Mouse (Mus musculus) intestine, embryonic 16.5 days (tissue): ENCODE measurements at regions not wholly inside any gene's neighbourhood (a gene's known extent, or its start where the extent isn't known, plus 50 kb on each side); places are given as distances from the start of the nearest gene placed in this dataset.

ENCODE experiments used
- ATAC-seq: fragments of 200-750 bp; cut with Nextera tagmentation; 2 replicates; pipeline ENCODE4 v1.8.0; 2017; ENCODE audit warnings: moderate TSS enrichment, moderate library complexity
- H3K27ac ChIP-seq: fragments of 300-500 bp; sonication (generic); 2 replicates; pipeline ENCODE4 v1.5.1; 2014; ENCODE audit warnings: mild to moderate bottlenecking, low read length
- H3K27me3 ChIP-seq: fragments of 300-500 bp; sonication (generic); replicated peaks from 2 replicates; pipeline ENCODE4 v1.6.1; 2014; ENCODE audit warnings: low read length, control low read depth, mixed read lengths; ENCODE audit not compliant: control insufficient read depth, insufficient read depth
- H3K36me3 ChIP-seq: fragments of 300-500 bp; sonication (generic); 2 replicates; pipeline ENCODE4 v1.6.1; 2014; ENCODE audit warnings: low read length, control low read depth; ENCODE audit not compliant: control insufficient read depth, insufficient read depth
- H3K4me1 ChIP-seq: fragments of 300-500 bp; sonication (generic); 2 replicates; pipeline ENCODE4 v1.6.1; 2014; ENCODE audit warnings: low read length, control low read depth, mixed read lengths; ENCODE audit not compliant: control insufficient read depth, insufficient read depth
- H3K4me2 ChIP-seq: fragments of 300-500 bp; sonication (generic); 2 replicates; pipeline ENCODE4 v1.6.1; 2014; ENCODE audit warnings: low read depth, low read length, control low read depth
- H3K4me3 ChIP-seq: fragments of 300-500 bp; sonication (generic); 2 replicates; pipeline ENCODE4 v1.5.1; 2014; ENCODE audit warnings: mild to moderate bottlenecking, low read length
- H3K9ac ChIP-seq: fragments of 300-500 bp; sonication (generic); 2 replicates; pipeline ENCODE4 v1.6.1; 2014; ENCODE audit warnings: low read depth, low read length
- H3K9me3 ChIP-seq: fragments of 300-500 bp; sonication (generic); 2 replicates; pipeline ENCODE4 v1.6.1; 2016; ENCODE audit warnings: low read length, control low read depth; ENCODE audit not compliant: control insufficient read depth
- WGBS: fragments of 180-500 bp; shearing (Covaris S2); extraction: QIAGEN DNeasy Blood & Tissue Kit; methylation state at CpG from one replicate; pipeline ENCODE4 v1.1.7; 2014; 5-methylcytosine and 5-hydroxymethylcytosine counted together

DNA sequence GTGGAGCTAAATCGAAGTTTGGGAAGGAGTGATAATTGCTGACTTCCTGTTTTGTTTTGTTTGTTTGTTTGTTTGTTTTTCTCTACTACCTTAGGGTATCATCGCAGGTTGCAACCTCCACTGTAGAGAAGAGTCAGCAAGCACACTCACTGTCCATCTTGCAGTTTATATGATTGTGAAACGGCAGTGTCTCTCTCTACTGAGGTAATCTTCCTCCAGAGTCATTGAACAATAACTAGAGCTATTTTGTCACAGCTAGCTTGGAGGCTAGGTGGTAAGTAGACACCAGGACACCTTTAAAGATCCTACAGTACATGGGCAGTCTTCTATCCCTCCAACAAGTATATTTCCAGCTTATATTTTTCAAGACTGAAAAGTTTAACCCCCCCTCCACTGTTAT lies 82.0 kb upstream of the Dazl start:
- H3K36me3 ChIP-seq: no peaks in the 10 kb centered on the region
- 83% methylated on average over 3 of the region's 3 CpGs for WGBS
- H3K9ac ChIP-seq: no peak overlapping the region
- H3K4me1 ChIP-seq: no peaks in the 10 kb centered on the region
- H3K9me3 ChIP-seq: no peaks in the 10 kb centered on the region
- no peak overlapping the region for H3K27ac ChIP-seq
- no peak for ATAC-seq
- H3K4me3 ChIP-seq: no peak overlapping the region
- H3K4me2 ChIP-seq: no peak overlapping the region
- no peaks in the 10 kb centered on the region for H3K27me3 ChIP-seq

DNA sequence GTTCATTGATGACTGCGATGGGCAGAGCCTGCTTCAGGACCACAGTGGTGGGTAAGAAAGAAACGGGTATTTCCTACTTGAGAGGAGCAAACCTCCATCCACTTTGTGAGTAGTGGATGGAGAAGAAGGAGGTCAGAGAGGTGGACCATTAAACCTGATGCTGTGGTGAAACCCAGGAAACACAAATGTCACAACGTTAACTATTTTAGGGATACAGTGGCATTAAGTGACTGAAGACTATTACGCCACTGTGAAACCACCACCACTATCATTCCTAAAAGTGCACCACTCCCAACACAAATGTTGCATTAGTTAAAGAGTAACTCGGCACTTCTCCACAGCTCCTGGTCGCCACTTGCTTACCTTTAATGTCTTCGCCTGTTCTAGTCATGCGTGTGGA lies 83.3 kb upstream of the Dazl start:
- Histone ChIP-seq H3K4me2 (no peak overlapping the region), H3K27me3 (no peaks in the 10 kb centered on the region), H3K27ac (no peak overlapping the region), H3K9ac (no peak overlapping the region), H3K4me1 (no peaks in the 10 kb centered on the region), H3K9me3 (no peaks in the 10 kb centered on the region), H3K4me3 (no peak overlapping the region), H3K36me3 (no peaks in the 10 kb centered on the region)
- WGBS: 74% methylated on average over 8 of the region's 8 CpGs
- no peak for ATAC-seq

DNA sequence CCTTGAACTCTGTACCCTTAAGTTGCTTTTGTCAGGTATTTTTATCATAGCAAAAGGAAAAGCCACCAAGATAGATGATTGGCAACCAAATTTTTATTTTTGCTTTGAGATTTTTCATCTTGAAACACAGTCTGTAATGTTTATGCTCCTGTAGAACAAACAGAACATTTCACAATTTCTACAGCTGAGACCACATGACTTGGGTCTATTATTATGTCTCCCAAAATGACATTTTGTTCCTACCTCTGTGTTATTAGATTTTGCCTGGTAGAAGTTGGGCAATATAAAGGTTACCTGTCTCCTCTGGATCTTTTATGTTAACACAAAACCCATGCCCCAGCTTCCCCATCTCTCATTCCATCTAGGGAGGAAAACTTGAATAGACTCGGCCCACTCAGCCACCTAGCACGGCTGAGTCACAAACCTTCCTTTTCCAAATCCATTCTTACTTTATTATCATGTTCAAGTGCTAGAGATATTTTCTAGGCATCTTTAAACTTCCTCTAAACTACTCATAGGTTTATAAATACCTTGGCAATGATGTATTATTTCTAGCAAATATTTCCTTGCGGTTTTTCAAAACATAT lies 84.8 kb upstream of the Dazl start:
- Histone ChIP-seq H3K4me1 (no peaks in the 10 kb centered on the region), H3K9me3 (no peaks in the 10 kb centered on the region), H3K4me3 (no peak overlapping the region), H3K9ac (no peak overlapping the region), H3K4me2 (no peak overlapping the region), H3K27ac (no peak overlapping the region), H3K27me3 (no peaks in the 10 kb centered on the region), H3K36me3 (no peaks in the 10 kb centered on the region)
- WGBS: 86% methylated on average over 3 of the region's 3 CpGs
- no peak for ATAC-seq

- 54% methylated on average over 12 of the region's 12 CpGs for WGBS
- H3K9me3 ChIP-seq: no peaks in the 10 kb centered on the region
- no peaks in the 10 kb centered on the region for H3K36me3 ChIP-seq
- H3K9ac ChIP-seq: no peak overlapping the region
- ATAC-seq: peak; percentile 60; the same call in 1 of the 2 replicates
- H3K4me1 ChIP-seq: no peaks in the 10 kb centered on the region; the same call in 1 of the 2 replicates
- no peak overlapping the region for H3K4me2 ChIP-seq
- peak overlapping the region; percentile 31 for H3K27ac ChIP-seq
- H3K27me3 ChIP-seq: no peaks in the 10 kb centered on the region
- H3K4me3 ChIP-seq: no peak overlapping the region
Observed at GRCm38 (mm10) chr17:50388715-50389710, 95.6 kb upstream of the Dazl start.

DNA sequence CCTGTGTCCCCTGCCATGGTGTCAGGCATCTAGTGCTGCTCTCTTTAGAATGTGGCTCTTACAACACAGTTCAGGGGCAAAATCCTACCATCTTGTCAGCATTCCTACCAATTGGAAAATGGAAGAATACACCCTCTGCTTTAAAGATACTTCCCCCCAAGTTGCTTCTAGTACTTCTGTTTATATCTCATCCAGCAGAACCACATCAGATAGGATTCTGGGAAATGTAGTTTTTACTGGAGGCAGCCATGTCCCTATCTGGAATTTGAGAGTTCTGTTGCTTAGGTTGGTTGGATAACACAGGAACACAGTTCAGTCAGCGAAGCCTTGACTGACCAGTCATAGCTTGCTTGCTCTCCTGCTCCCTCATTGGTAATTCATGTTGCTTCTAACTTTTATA lies 96.7 kb upstream of the Dazl start:
- WGBS: 87% methylated on average over 1 of the region's 1 CpGs
- ATAC-seq: no peak
- Histone ChIP-seq H3K27ac (no peak overlapping the region), H3K4me3 (no peak overlapping the region), H3K36me3 (no peaks in the 10 kb centered on the region), H3K9me3 (no peaks in the 10 kb centered on the region), H3K27me3 (no peaks in the 10 kb centered on the region), H3K4me1 (no peaks in the 10 kb centered on the region; the same call in 1 of the 2 replicates), H3K9ac (no peak overlapping the region), H3K4me2 (no peak overlapping the region)

DNA sequence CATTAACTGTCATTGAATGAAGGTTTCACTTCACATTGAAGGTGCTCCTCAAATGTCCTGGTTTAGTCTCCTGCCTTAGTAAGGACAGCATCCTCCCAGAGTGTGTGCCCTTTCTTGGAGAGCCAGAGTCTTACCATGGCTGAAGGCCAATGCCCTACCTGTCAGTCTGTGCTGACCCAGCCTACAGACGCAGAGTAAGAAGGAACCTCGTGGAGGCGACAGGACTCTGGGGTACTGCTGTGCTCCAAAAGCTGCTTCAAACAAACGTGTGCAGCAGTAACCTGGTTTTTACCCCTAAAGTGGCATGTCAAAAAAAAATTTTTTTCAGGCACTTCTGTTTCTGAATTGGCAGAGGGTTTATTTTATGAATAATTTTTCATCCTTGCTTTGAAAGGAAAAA lies 97.8 kb upstream of the Dazl start:
- no peak for ATAC-seq
- WGBS: 80% methylated on average over 4 of the region's 4 CpGs
- H3K9ac ChIP-seq: no peak overlapping the region
- H3K4me3 ChIP-seq: no peak overlapping the region
- H3K4me1 ChIP-seq: no peaks in the 10 kb centered on the region; the same call in 1 of the 2 replicates
- H3K27me3 ChIP-seq: no peaks in the 10 kb centered on the region
- H3K9me3 ChIP-seq: no peaks in the 10 kb centered on the region
- H3K4me2 ChIP-seq: no peak overlapping the region
- no peaks in the 10 kb centered on the region for H3K36me3 ChIP-seq
- H3K27ac ChIP-seq: no peak overlapping the region

- no peak overlapping the region for H3K9ac ChIP-seq
- H3K4me1 ChIP-seq: no peaks in the 10 kb centered on the region; the same call in 1 of the 2 replicates
- no peak overlapping the region for H3K27ac ChIP-seq
- WGBS: 93% methylated on average over 11 of the region's 11 CpGs
- no peaks in the 10 kb centered on the region for H3K27me3 ChIP-seq
- no peaks in the 10 kb centered on the region for H3K36me3 ChIP-seq
- H3K9me3 ChIP-seq: no peaks in the 10 kb centered on the region
- H3K4me3 ChIP-seq: no peak overlapping the region
- ATAC-seq: no peak
- no peak overlapping the region for H3K4me2 ChIP-seq
Observed at GRCm38 (mm10) chr17:50391996-50392395, 98.6 kb upstream of the Dazl start.

- Histone ChIP-seq H3K4me3 (no peak overlapping the region), H3K27me3 (no peaks in the 10 kb centered on the region), H3K4me2 (no peak overlapping the region), H3K9me3 (no peaks in the 10 kb centered on the region), H3K4me1 (no peaks in the 10 kb centered on the region; the same call in 1 of the 2 replicates), H3K27ac (no peak overlapping the region), H3K36me3 (no peaks in the 10 kb centered on the region), H3K9ac (no peak overlapping the region)
- no peak for ATAC-seq
- WGBS: 89% methylated on average over 6 of the region's 6 CpGs
Observed at GRCm38 (mm10) chr17:50392428-50392827, 99.0 kb upstream of the Dazl start.

GRCm38 (mm10) chr17:50392966-50393365 lies 99.5 kb upstream of the Dazl start:
- Histone ChIP-seq H3K27me3 (no peaks in the 10 kb centered on the region), H3K9me3 (no peaks in the 10 kb centered on the region), H3K4me3 (no peak overlapping the region), H3K4me1 (no peaks in the 10 kb centered on the region; the same call in 1 of the 2 replicates), H3K4me2 (no peak overlapping the region), H3K27ac (no peak overlapping the region), H3K9ac (no peak overlapping the region), H3K36me3 (no peaks in the 10 kb centered on the region)
- 83% methylated on average over 2 of the region's 2 CpGs for WGBS
- ATAC-seq: no peak
